Mouse (Mus musculus): Measurements from ENCODE around the gene Nop2. TPM values are rescaled to one million over a fixed set of nuclear protein-coding genes. Genes with fewer than 3 reads are reported as not detected.

The Nop2 gene
- polyA plus RNA-seq, 1 experiment from 2014 or later: 48.6 TPM

GRCm38 (mm10) chr6:125173256-125173655 lies 41.5 kb downstream of the Nop2 start:
- Histone ChIP-seq H3K4me2 (ENCODE audit: low read length) (no peak overlapping the region), H3K36me3 (ENCODE audit: control insufficient read depth, insufficient read depth, low read length) (peaks cover 63% of the 10 kb centered on the region), H3K27me3 (replicated peaks; ENCODE audit: control insufficient read depth, insufficient read depth, low read length) (no peaks in the 10 kb centered on the region), H3K9ac (ENCODE audit: low read depth, low read length) (no peak overlapping the region), H3K4me1 (ENCODE audit: control insufficient read depth, insufficient read depth, low read depth, low read length) (no peaks in the 10 kb centered on the region), H3K9me3 (ENCODE audit: control insufficient read depth, low read length) (no peaks in the 10 kb centered on the region), H3K4me3 (ENCODE audit: low read length) (no peak overlapping the region), H3K27ac (ENCODE audit: low read depth, low read length) (no peak overlapping the region)
- 96% methylated on average over 7 of the region's 7 CpGs for WGBS
- no peak for ATAC-seq

- Histone ChIP-seq H3K4me3 (ENCODE audit: low read length) (no peak overlapping the region), H3K9me3 (ENCODE audit: control insufficient read depth, low read length) (no peaks in the 10 kb centered on the region), H3K27ac (ENCODE audit: low read depth, low read length) (no peak overlapping the region), H3K4me1 (ENCODE audit: control insufficient read depth, insufficient read depth, low read depth, low read length) (no peaks in the 10 kb centered on the region), H3K36me3 (ENCODE audit: control insufficient read depth, insufficient read depth, low read length) (peaks cover 67% of the 10 kb centered on the region), H3K27me3 (replicated peaks; ENCODE audit: control insufficient read depth, insufficient read depth, low read length) (no peaks in the 10 kb centered on the region), H3K9ac (ENCODE audit: low read depth, low read length) (no peak overlapping the region), H3K4me2 (ENCODE audit: low read length) (no peak overlapping the region)
- 92% methylated on average over 5 of the region's 5 CpGs for WGBS
- ATAC-seq: no peak
Observed at GRCm38 (mm10) chr6:125175469-125175868, 43.8 kb downstream of the Nop2 start.

- 89% methylated on average over 7 of the region's 7 CpGs for WGBS
- Histone ChIP-seq H3K9me3 (ENCODE audit: control insufficient read depth, low read length) (no peaks in the 10 kb centered on the region), H3K4me2 (ENCODE audit: low read length) (no peak overlapping the region), H3K4me1 (ENCODE audit: control insufficient read depth, insufficient read depth, low read depth, low read length) (no peaks in the 10 kb centered on the region), H3K4me3 (ENCODE audit: low read length) (no peak overlapping the region), H3K9ac (ENCODE audit: low read depth, low read length) (no peak overlapping the region), H3K27ac (ENCODE audit: low read depth, low read length) (no peak overlapping the region), H3K36me3 (ENCODE audit: control insufficient read depth, insufficient read depth, low read length) (peaks cover 52% of the 10 kb centered on the region), H3K27me3 (replicated peaks; ENCODE audit: control insufficient read depth, insufficient read depth, low read length) (no peaks in the 10 kb centered on the region)
- ATAC-seq: no peak
Observed at GRCm38 (mm10) chr6:125179601-125180000, 47.9 kb downstream of the Nop2 start.

GRCm38 (mm10) chr6:125182133-125182532 lies 50.4 kb downstream of the Nop2 start:
- Histone ChIP-seq H3K9me3 (ENCODE audit: control insufficient read depth, low read length) (no peaks in the 10 kb centered on the region), H3K27me3 (replicated peaks; ENCODE audit: control insufficient read depth, insufficient read depth, low read length) (no peaks in the 10 kb centered on the region), H3K27ac (ENCODE audit: low read depth, low read length) (no peak overlapping the region), H3K36me3 (ENCODE audit: control insufficient read depth, insufficient read depth, low read length) (peaks cover 59% of the 10 kb centered on the region), H3K9ac (ENCODE audit: low read depth, low read length) (no peak overlapping the region), H3K4me2 (ENCODE audit: low read length) (no peak overlapping the region), H3K4me3 (ENCODE audit: low read length) (no peak overlapping the region), H3K4me1 (ENCODE audit: control insufficient read depth, insufficient read depth, low read depth, low read length) (no peaks in the 10 kb centered on the region)
- 70% methylated on average over 5 of the region's 5 CpGs for WGBS
- ATAC-seq: no peak

GRCm38 (mm10) chr6:125186203-125186602 lies 54.5 kb downstream of the Nop2 start:
- Histone ChIP-seq H3K36me3 (ENCODE audit: control insufficient read depth, insufficient read depth, low read length) (peaks cover 34% of the 10 kb centered on the region), H3K9me3 (ENCODE audit: control insufficient read depth, low read length) (no peaks in the 10 kb centered on the region)
- 93% methylated on average over 10 of the region's 10 CpGs for WGBS

GRCm38 (mm10) chr6:125190816-125191215 lies 59.1 kb downstream of the Nop2 start:
- Histone ChIP-seq H3K9ac (ENCODE audit: low read depth, low read length) (peak overlapping the region; percentile 74), H3K4me3 (ENCODE audit: low read length) (peak overlapping the region; percentile 73), H3K4me2 (ENCODE audit: low read length) (peak overlapping the region; percentile 68), H3K27me3 (replicated peaks; ENCODE audit: control insufficient read depth, insufficient read depth, low read length) (no peaks in the 10 kb centered on the region), H3K9me3 (ENCODE audit: control insufficient read depth, low read length) (no peaks in the 10 kb centered on the region), H3K27ac (ENCODE audit: low read depth, low read length) (peak overlapping the region; percentile 99), H3K36me3 (ENCODE audit: control insufficient read depth, insufficient read depth, low read length) (peaks cover 20% of the 10 kb centered on the region), H3K4me1 (ENCODE audit: control insufficient read depth, insufficient read depth, low read depth, low read length) (peaks cover 8% of the 10 kb centered on the region)
- ATAC-seq: no peak

More at GRCm38 (mm10) chr6:125186203-125186602, 54.5 kb downstream of the Nop2 start:
- H3K4me2 ChIP-seq (ENCODE audit: low read length): no peak overlapping the region
- ATAC-seq: no peak
- H3K4me3 ChIP-seq (ENCODE audit: low read length): no peak overlapping the region
- no peak overlapping the region for H3K27ac ChIP-seq (ENCODE audit: low read depth, low read length)
- H3K9ac ChIP-seq (ENCODE audit: low read depth, low read length): no peak overlapping the region
- no peaks in the 10 kb centered on the region; the same call in 1 of the 2 replicates for H3K4me1 ChIP-seq (ENCODE audit: control insufficient read depth, insufficient read depth, low read depth, low read length)
- H3K27me3 ChIP-seq (replicated peaks; ENCODE audit: control insufficient read depth, insufficient read depth, low read length): no peaks in the 10 kb centered on the region

- peak within 1 kb of the TSS; percentile 73 for H3K4me3 ChIP-seq (ENCODE audit: low read length)
- WGBS: under 1% methylated on average over 54 of the region's 54 CpGs
- H3K27me3 ChIP-seq (replicated peaks; ENCODE audit: control insufficient read depth, insufficient read depth, low read length): no peaks in the 10 kb centered on the region
- H3K9ac ChIP-seq (ENCODE audit: low read depth, low read length): peak within 1 kb of the TSS; percentile 74
- H3K4me2 ChIP-seq (ENCODE audit: low read length): peak within 1 kb of the TSS; percentile 88
- H3K4me1 ChIP-seq (ENCODE audit: control insufficient read depth, insufficient read depth, low read depth, low read length): peaks cover 8% of the 10 kb centered on the region
- peak within 1 kb of the TSS; percentile 99 for H3K27ac ChIP-seq (ENCODE audit: low read depth, low read length)
- ATAC-seq: peak; percentile 98
- H3K9me3 ChIP-seq (ENCODE audit: control insufficient read depth, low read length): no peaks in the 10 kb centered on the region
- peaks cover 16% of the 10 kb centered on the region for H3K36me3 ChIP-seq (ENCODE audit: control insufficient read depth, insufficient read depth, low read length)
Observed at GRCm38 (mm10) chr6:125191332-125192015, 59.8 kb downstream of the Nop2 start, which contains the start of the genes Ncapd2 and Mrpl51. Gene Ncapd2 (minus strand): TSS chr6:125191701. Gene Mrpl51 (plus strand): TSS chr6:125191801.

- Histone ChIP-seq H3K9me3 (ENCODE audit: control insufficient read depth, low read length) (no peaks in the 10 kb centered on the region), H3K9ac (ENCODE audit: low read depth, low read length) (peak overlapping the region; percentile 67), H3K27me3 (replicated peaks; ENCODE audit: control insufficient read depth, insufficient read depth, low read length) (no peaks in the 10 kb centered on the region), H3K4me1 (ENCODE audit: control insufficient read depth, insufficient read depth, low read depth, low read length) (peaks cover 8% of the 10 kb centered on the region), H3K4me2 (ENCODE audit: low read length) (peak overlapping the region; percentile 88), H3K4me3 (ENCODE audit: low read length) (peak overlapping the region; percentile 73), H3K27ac (ENCODE audit: low read depth, low read length) (peak overlapping the region; percentile 99), H3K36me3 (ENCODE audit: control insufficient read depth, insufficient read depth, low read length) (peaks cover 14% of the 10 kb centered on the region)
- under 1% methylated on average over 34 of the region's 34 CpGs for WGBS
- peak; percentile 94 for ATAC-seq
Observed at GRCm38 (mm10) chr6:125192016-125192714, 60.5 kb downstream of the Nop2 start.

GRCm38 (mm10) chr6:125192841-125193240 lies 61.1 kb downstream of the Nop2 start:
- peak overlapping the region; percentile 73 for H3K4me3 ChIP-seq (ENCODE audit: low read length)
- H3K4me1 ChIP-seq (ENCODE audit: control insufficient read depth, insufficient read depth, low read depth, low read length): peaks cover 8% of the 10 kb centered on the region
- H3K27ac ChIP-seq (ENCODE audit: low read depth, low read length): no peak overlapping the region; the same call in 1 of the 2 replicates
- peak overlapping the region; percentile 88 for H3K4me2 ChIP-seq (ENCODE audit: low read length)
- H3K36me3 ChIP-seq (ENCODE audit: control insufficient read depth, insufficient read depth, low read length): peaks cover 9% of the 10 kb centered on the region; the same call in 1 of the 2 replicates
- no peaks in the 10 kb centered on the region for H3K9me3 ChIP-seq (ENCODE audit: control insufficient read depth, low read length)
- no peaks in the 10 kb centered on the region for H3K27me3 ChIP-seq (replicated peaks; ENCODE audit: control insufficient read depth, insufficient read depth, low read length)
- no peak for ATAC-seq
- WGBS: 43% methylated on average over 5 of the region's 5 CpGs
- H3K9ac ChIP-seq (ENCODE audit: low read depth, low read length): peak overlapping the region; percentile 67
